Mouse (Mus musculus): ENCODE measurements around the gene Cplx3. TPM values are rescaled to one million over a fixed set of nuclear protein-coding genes. Genes with fewer than 3 reads are reported as not detected.

Cplx3 gene
- polyA plus RNA-seq, 1 experiment from 2014 or later = 3.3 TPM

DNA sequence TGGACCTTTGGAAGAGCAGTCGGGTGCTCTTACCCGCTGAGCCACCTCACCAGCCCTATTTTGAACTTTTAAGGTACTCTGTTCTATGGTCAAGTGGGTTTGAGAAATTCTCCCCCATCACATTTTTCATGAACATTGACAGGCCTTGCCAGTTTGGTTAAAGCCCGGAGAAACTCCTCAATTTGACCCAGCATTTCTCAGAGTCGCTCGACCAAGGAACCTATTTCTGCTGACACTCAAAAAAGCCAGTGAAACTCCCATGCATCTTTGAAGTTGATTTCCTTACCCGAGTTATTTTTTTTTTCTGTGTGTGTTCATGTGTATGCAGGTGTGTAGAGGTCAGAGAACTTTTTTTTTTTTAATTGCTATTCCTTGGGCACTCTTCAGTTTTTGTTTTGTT lies 41.5 kb downstream of the Cplx3 start:
- peaks cover 23% of the 10 kb centered on the region for H3K36me3 ChIP-seq
- H3K9me3 ChIP-seq = no peaks in the 10 kb centered on the region
- ATAC-seq = no peak
- 92% methylated on average over 6 of the region's 6 CpGs for WGBS
- peaks cover 39% of the 10 kb centered on the region for H3K4me1 ChIP-seq (replicated peaks)
- H3K9ac ChIP-seq (replicated peaks) = no peak overlapping the region
- H3K4me2 ChIP-seq (replicated peaks) = no peak overlapping the region
- no peak overlapping the region for H3K4me3 ChIP-seq (replicated peaks)
- no peaks in the 10 kb centered on the region for H3K27me3 ChIP-seq
- H3K27ac ChIP-seq = no peak overlapping the region

DNA sequence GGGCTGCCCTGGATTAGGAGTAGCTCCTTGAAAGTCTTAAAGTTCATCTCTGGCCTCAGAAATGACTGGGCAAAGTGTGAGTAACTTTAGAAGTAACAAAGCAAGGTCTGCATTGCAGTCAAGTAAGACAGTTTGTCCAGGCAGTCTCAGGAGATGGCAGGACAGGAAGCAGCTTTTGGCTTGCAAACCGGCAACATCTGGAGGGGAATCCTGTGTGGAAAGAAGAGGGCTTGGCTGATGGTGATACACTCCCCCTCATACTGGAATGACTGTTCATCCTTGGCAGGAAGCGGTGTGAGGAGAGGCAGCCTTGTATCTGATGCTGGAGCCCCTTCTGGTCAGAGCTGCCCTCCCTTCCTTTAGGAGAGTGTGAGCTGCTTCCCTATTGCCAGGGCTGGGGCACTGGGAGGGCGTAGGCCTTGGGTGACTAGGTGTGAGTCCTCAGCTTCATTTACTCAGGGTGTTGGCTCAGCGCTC lies 43.1 kb downstream of the Cplx3 start:
- H3K9ac ChIP-seq (replicated peaks) = no peak overlapping the region

DNA sequence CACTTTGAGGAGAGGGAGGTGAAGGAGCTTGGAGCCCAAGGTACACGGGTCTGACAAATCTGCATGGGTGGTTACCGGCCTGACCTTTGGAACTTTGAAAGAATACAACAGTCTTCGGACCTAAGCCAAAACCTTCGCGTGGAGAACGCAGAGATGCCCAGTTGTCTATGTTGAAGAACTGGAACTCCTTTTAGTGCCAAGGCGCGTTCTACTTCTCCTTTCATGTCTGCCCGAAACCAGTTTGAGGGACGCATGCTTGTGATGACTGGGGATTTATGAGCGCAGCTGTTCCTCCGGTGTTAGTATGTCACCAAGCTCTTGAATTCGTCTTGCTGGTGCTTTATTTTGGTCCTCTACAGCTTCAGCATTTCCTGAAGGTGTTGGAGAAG lies 44.4 kb downstream of the Cplx3 start:
- Histone ChIP-seq H3K9me3 (no peaks in the 10 kb centered on the region), H3K36me3 (peaks cover 5% of the 10 kb centered on the region; the same call in 1 of the 2 replicates), H3K9ac (replicated peaks) (peak overlapping the region; percentile 61; the same call in 1 of the 2 replicates), H3K27me3 (no peaks in the 10 kb centered on the region), H3K4me1 (replicated peaks) (peaks cover 39% of the 10 kb centered on the region), H3K4me2 (replicated peaks) (peak overlapping the region; percentile 89), H3K4me3 (replicated peaks) (peak overlapping the region; percentile 51), H3K27ac (no peak overlapping the region)
- no peak for ATAC-seq
- 86% methylated on average over 13 of the region's 13 CpGs for WGBS

More for the DNA sequence above, 43.1 kb downstream of the Cplx3 start:
- H3K27me3 ChIP-seq = no peaks in the 10 kb centered on the region
- peaks cover 39% of the 10 kb centered on the region for H3K4me1 ChIP-seq (replicated peaks)
- H3K36me3 ChIP-seq = peaks cover 7% of the 10 kb centered on the region
- 91% methylated on average over 4 of the region's 4 CpGs for WGBS
- H3K27ac ChIP-seq = no peak overlapping the region
- H3K4me2 ChIP-seq (replicated peaks) = no peak overlapping the region
- no peak overlapping the region for H3K4me3 ChIP-seq (replicated peaks)
- H3K9me3 ChIP-seq = no peaks in the 10 kb centered on the region
- no peak for ATAC-seq

DNA sequence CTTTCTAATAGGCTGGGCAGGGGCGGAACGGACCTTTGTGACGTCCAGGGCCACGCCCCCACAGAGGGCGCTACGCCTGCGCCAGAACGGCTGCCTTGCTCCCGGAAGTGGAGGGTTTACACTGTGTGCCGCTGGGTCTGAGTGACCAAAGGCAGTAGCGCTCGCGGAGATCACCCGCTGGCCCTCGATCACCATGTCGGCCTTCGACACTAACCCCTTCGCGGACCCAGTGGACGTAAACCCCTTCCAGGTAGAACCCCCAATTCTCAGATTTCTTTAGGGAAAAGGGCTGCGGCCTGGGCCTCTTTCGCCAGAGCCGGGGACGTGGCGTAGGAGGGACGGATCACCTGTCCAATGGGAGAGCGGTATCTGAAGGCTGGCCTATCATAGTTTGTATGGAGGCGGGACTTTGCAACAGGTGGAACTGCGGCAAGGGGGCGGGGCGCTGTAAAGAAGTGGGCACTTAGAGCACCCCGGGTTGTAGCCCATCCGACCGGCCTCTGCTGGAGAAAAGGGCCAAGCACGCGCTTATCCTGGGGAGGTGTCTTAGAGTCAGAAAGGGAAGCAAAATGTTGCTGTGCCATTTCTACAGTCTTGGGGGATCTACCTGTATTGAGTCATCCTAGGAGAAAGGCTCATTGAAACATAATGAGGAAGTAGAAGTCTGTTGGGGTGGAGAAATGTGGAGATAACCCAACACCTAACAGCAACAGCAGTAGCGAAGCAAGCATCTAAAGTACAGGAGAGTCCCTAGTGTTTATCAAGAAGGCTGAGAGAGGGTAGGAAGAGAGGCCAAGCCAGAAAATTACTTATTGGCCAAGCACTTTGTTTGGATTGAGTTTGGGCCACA lies 45.0 kb downstream of the Cplx3 start, which contains the start of gene Scamp2:
Gene Scamp2 (plus strand): TSS at position 83 of the 850 bp plus-strand sequence.
- peak within 1 kb of the TSS; percentile 91 for H3K27ac ChIP-seq
- no peaks in the 10 kb centered on the region for H3K9me3 ChIP-seq
- H3K4me1 ChIP-seq (replicated peaks) = peaks cover 39% of the 10 kb centered on the region
- H3K4me2 ChIP-seq (replicated peaks) = peak within 1 kb of the TSS; percentile 89
- peak; percentile 100 for ATAC-seq
- H3K36me3 ChIP-seq = peaks cover 5% of the 10 kb centered on the region; the same call in 1 of the 2 replicates
- H3K9ac ChIP-seq (replicated peaks) = peak within 1 kb of the TSS; percentile 61
- H3K4me3 ChIP-seq (replicated peaks) = peak within 1 kb of the TSS; percentile 51
- H3K27me3 ChIP-seq = no peaks in the 10 kb centered on the region
- 1% methylated on average over 37 of the region's 37 CpGs for WGBS

DNA sequence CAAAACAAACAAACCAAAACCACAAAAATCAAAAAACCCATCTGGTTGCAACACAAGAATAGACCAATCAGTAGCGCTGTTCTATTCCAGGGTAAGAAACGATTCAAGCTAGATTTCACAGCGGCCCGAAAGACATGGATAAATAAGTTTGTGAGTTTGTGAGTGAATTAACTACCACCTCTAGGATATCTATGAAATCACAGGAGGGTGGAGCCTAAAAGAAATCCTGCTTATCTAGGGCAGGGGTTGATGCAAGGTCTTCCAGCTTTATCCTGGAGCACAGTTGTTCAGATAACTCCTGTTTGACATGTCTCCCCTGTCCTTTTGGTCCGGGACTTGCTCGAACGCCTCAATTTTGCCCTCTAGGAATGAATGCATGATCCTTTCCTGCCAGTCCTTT lies 45.8 kb downstream of the Cplx3 start:
- H3K27me3 ChIP-seq = no peaks in the 10 kb centered on the region
- peak overlapping the region; percentile 61 for H3K9ac ChIP-seq (replicated peaks)
- H3K9me3 ChIP-seq = no peaks in the 10 kb centered on the region
- H3K36me3 ChIP-seq = no peaks in the 10 kb centered on the region
- peak overlapping the region; percentile 51 for H3K4me3 ChIP-seq (replicated peaks)
- ATAC-seq = 0 out of 2 replicates have a peak, but pooled peaks have one; percentile 1
- 32% methylated on average over 7 of the region's 7 CpGs for WGBS
- peak overlapping the region; percentile 91 for H3K27ac ChIP-seq
- peak overlapping the region; percentile 89 for H3K4me2 ChIP-seq (replicated peaks)
- H3K4me1 ChIP-seq (replicated peaks) = peaks cover 31% of the 10 kb centered on the region

DNA sequence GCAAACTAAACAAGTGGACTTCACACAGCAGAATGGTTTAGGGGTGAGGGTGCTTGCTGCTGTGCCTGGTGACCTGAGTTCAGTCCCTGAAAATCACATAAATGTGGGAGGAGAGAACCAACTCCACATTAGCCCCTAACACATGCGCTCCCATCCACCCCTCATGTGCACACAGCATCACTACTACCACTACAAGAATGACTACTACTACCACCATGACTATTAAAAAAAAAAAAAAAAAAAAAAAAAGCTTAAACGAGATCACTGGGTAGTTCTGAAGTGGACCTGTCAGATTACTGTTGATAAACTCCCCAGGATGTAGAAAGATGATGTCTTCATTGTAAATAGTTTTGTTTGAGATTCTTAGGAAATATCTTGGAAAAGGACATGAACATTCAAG lies 46.5 kb downstream of the Cplx3 start:
- H3K4me1 ChIP-seq (replicated peaks) = peaks cover 29% of the 10 kb centered on the region
- H3K27me3 ChIP-seq = no peaks in the 10 kb centered on the region
- H3K4me3 ChIP-seq (replicated peaks) = no peak overlapping the region
- no peak for ATAC-seq
- no peaks in the 10 kb centered on the region for H3K9me3 ChIP-seq
- no peaks in the 10 kb centered on the region for H3K36me3 ChIP-seq
- WGBS = 74% methylated on average over 2 of the region's 2 CpGs
- H3K9ac ChIP-seq (replicated peaks) = no peak overlapping the region
- no peak overlapping the region for H3K4me2 ChIP-seq (replicated peaks)
- no peak overlapping the region for H3K27ac ChIP-seq

DNA sequence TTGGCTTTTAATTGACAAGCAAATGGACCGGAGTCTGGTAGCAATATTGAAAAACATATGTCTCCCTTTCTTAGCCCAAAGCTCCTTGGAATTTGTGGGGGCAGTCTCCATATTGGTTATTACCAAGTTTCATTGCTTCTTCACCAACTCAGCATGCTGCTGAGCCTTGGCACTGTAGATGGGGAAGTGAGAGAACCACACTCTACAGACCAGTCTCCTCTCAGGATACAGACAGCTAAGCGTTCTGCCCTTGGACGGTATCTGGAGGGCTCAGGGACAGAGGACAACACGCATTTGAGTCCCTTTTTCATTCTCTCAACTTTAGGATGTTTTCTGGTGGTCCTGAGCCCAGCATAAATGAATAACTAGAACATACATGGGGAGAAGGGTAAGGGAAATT lies 47.5 kb downstream of the Cplx3 start:
- Histone ChIP-seq H3K27ac (no peak overlapping the region), H3K36me3 (no peaks in the 10 kb centered on the region), H3K9ac (replicated peaks) (no peak overlapping the region), H3K4me3 (replicated peaks) (no peak overlapping the region), H3K4me2 (replicated peaks) (no peak overlapping the region), H3K27me3 (no peaks in the 10 kb centered on the region), H3K9me3 (no peaks in the 10 kb centered on the region), H3K4me1 (replicated peaks) (peaks cover 33% of the 10 kb centered on the region)
- ATAC-seq = no peak
- 91% methylated on average over 4 of the region's 4 CpGs for WGBS

DNA sequence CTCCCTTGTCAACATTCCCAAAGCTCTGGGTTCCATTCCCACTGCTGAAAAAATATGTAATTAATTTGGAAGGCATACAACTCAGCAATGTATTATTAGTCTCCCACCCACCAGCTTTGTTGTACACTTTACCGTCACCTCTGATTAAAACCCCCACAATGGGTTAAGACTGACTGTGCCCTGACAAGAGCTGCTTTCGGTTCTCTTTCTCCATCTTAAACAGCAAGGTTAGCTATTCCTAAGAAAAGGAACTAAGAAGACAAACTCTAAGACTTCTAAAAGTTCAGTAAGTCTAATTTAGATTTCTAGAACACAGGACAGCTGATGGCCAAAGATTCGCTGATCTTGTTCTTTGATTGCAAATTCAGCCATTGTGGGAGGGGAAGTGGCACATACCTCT lies 48.9 kb downstream of the Cplx3 start:
- Histone ChIP-seq H3K9ac (replicated peaks) (no peak overlapping the region), H3K36me3 (no peaks in the 10 kb centered on the region), H3K4me2 (replicated peaks) (no peak overlapping the region), H3K27me3 (no peaks in the 10 kb centered on the region), H3K27ac (no peak overlapping the region), H3K4me1 (replicated peaks) (peaks cover 23% of the 10 kb centered on the region), H3K9me3 (no peaks in the 10 kb centered on the region), H3K4me3 (replicated peaks) (no peak overlapping the region)
- 78% methylated on average over 3 of the region's 3 CpGs for WGBS
- ATAC-seq = no peak

DNA sequence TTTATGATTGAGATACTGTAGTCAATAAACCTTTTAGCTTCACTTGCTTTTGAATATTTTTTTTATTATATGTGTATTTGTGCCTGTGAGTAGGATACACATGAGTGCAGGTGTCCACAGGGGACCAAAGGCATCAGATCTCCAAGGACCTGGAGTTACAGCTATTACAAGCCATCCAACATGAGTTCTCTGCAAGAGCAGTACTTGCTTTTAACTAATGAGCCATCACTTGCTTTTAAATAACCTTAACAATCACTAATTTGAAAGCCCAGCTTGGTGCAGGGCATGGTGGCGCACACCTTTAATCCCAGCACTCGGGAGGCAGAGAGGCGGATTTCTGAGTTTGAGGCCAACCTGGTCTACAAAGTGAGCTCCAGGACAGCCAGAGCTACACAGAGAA lies 51.3 kb downstream of the Cplx3 start:
- H3K36me3 ChIP-seq = peaks cover 11% of the 10 kb centered on the region
- ATAC-seq = no peak

DNA sequence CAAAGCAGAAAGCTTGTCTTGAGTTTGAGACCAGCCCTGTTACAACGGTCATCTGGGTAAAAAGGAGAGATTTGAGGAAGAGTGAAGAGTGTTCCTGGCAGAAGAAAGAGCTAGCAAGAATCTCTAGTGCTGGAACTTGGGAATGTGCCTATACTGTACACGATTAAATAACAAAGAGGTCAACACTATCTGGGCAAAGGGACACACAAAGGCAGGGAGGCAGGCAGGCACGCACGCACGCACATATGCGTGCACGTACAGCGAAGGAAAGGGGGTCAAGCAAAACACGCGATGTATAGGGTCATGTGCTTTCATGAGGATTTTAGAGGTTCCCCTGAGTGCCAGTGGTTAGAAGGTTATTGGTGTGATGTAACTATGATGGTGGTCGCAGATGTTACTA lies 53.0 kb downstream of the Cplx3 start:
- no peak overlapping the region for H3K4me3 ChIP-seq (replicated peaks)
- H3K4me1 ChIP-seq (replicated peaks) = peaks cover 27% of the 10 kb centered on the region
- H3K4me2 ChIP-seq (replicated peaks) = no peak overlapping the region
- no peak overlapping the region for H3K9ac ChIP-seq (replicated peaks)
- ATAC-seq = peak; percentile 52
- H3K27me3 ChIP-seq = no peaks in the 10 kb centered on the region
- H3K27ac ChIP-seq = no peak overlapping the region
- H3K9me3 ChIP-seq = no peaks in the 10 kb centered on the region
- WGBS = 73% methylated on average over 11 of the region's 11 CpGs
- H3K36me3 ChIP-seq = peaks cover 27% of the 10 kb centered on the region

More for the DNA sequence above, 51.3 kb downstream of the Cplx3 start:
- no peak overlapping the region for H3K4me3 ChIP-seq (replicated peaks)
- no peak overlapping the region for H3K4me2 ChIP-seq (replicated peaks)
- no peaks in the 10 kb centered on the region for H3K9me3 ChIP-seq
- no peak overlapping the region for H3K9ac ChIP-seq (replicated peaks)
- no peak overlapping the region for H3K27ac ChIP-seq
- H3K27me3 ChIP-seq = no peaks in the 10 kb centered on the region
- H3K4me1 ChIP-seq (replicated peaks) = peaks cover 22% of the 10 kb centered on the region
- 32% methylated on average over 3 of the region's 3 CpGs for WGBS

DNA sequence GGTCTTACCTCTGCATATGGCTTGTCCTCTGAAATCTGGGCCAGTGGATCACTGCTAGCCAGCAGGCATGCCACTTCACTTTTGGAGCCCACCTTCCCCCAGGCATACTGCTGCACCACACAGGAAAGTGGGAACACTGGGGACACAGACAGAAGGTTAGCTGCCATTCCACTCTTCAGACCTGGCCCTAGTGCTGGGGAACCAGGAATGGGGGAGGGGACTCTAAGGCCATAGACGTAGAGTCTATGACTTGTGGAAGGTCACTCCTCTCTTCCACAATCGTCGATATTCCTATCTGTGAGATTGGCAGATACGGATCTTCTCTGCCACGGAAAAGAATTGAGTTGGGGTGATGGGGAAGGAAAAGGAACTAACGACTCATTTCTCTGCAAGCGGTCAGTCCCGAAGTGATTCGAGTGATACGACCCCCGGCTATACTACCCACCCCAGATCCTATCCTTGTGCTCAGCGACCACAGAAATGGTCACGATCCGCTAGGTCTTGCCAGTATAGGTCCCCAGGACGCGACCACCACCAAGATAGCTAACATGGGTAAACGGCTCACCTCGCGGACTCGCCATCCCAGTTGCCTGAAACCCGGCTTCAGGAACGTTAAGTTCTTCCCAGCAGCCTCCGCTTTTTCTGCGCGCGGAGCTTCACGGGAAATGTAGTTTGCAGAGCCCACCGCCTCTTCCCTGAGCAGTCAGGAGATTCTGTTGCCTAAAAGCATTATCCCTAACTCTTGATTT lies 53.8 kb downstream of the Cplx3 start, which contains the start of gene Mpi:
Gene Mpi (minus strand): TSS at position 625 of the 749 bp plus-strand sequence.
- peaks cover 35% of the 10 kb centered on the region for H3K36me3 ChIP-seq
- H3K4me1 ChIP-seq (replicated peaks) = peaks cover 27% of the 10 kb centered on the region
- ATAC-seq = peak; percentile 79
- 1% methylated on average over 28 of the region's 28 CpGs for WGBS
- no peak within 1 kb of the TSS for H3K27ac ChIP-seq
- peak within 1 kb of the TSS; percentile 90 for H3K4me2 ChIP-seq (replicated peaks)
- H3K9ac ChIP-seq (replicated peaks) = peak within 1 kb of the TSS; percentile 81
- H3K4me3 ChIP-seq (replicated peaks) = peak within 1 kb of the TSS; percentile 65
- H3K9me3 ChIP-seq = no peaks in the 10 kb centered on the region
- H3K27me3 ChIP-seq = no peaks in the 10 kb centered on the region

All from midbrain, embryonic 13.5 days (tissue).